Mouse (Mus musculus) stomach, embryonic 15.5 days (tissue): ENCODE results near the gene Lsg1. TPM values are rescaled to one million over a fixed set of nuclear protein-coding genes. Genes with fewer than 3 reads are reported as not detected.

Source experiments
- ATAC-seq: fragments of 200-750 bp; cut with Nextera tagmentation; 2 replicates; pipeline ENCODE4 v1.8.0; 2017; ENCODE audit warnings: low read depth, moderate number of reproducible peaks, moderate TSS enrichment; ENCODE audit not compliant: insufficient read depth, low FRiP score
- H3K27ac ChIP-seq: fragments of 300-500 bp; sonication (generic); 2 replicates; pipeline ENCODE4 v1.5.1; 2015; ENCODE audit warnings: mild to moderate bottlenecking, inconsistent platforms
- H3K27me3 ChIP-seq: fragments of 300-500 bp; sonication (generic); replicated peaks from 2 replicates; pipeline ENCODE4 v1.6.1; 2015; ENCODE audit warnings: inconsistent platforms
- H3K36me3 ChIP-seq: fragments of 300-500 bp; sonication (generic); 2 replicates; pipeline ENCODE4 v1.6.1; 2015; ENCODE audit warnings: inconsistent platforms
- H3K4me1 ChIP-seq: fragments of 300-500 bp; sonication (generic); 2 replicates; pipeline ENCODE4 v1.6.1; 2015; ENCODE audit warnings: inconsistent platforms
- H3K4me2 ChIP-seq: fragments of 300-500 bp; sonication (generic); 2 replicates; pipeline ENCODE4 v1.6.1; 2015; ENCODE audit warnings: mild to moderate bottlenecking, inconsistent platforms
- H3K4me3 ChIP-seq: fragments of 300-500 bp; sonication (generic); replicated peaks from 2 replicates; pipeline ENCODE4 v1.5.1; 2015; ENCODE audit warnings: inconsistent platforms
- H3K9ac ChIP-seq: fragments of 300-500 bp; sonication (generic); 2 replicates; pipeline ENCODE4 v1.6.1; 2015; ENCODE audit warnings: inconsistent platforms
- H3K9me3 ChIP-seq: fragments of 300-500 bp; sonication (generic); 2 replicates; pipeline ENCODE4 v1.6.1; 2016; ENCODE audit warnings: inconsistent platforms
- WGBS: fragments of 180-500 bp; shearing (Covaris S2); methylation state at CpG from one replicate; pipeline ENCODE4 v1.1.7; 2015; 5-methylcytosine and 5-hydroxymethylcytosine counted together
- polyA plus RNA-seq: library from polyadenylated mRNA; unstranded; fragments of >200 nt; fragmentation: Nextera tagmentation; extraction: Ambion mirVana; gene quantifications from 2 replicates; pipeline ENCODE4 v1.2.1, GENCODE M21; 2015

Gene Lsg1
- polyA plus RNA-seq, 1 experiment from 2014 or later, result 56.1 TPM

- Histone ChIP-seq H3K27ac (no peak overlapping the region), H3K9ac (no peak overlapping the region), H3K27me3 (no peaks in the 10 kb centered on the region), H3K4me1 (no peaks in the 10 kb centered on the region), H3K4me3 (no peak overlapping the region), H3K9me3 (no peaks in the 10 kb centered on the region), H3K36me3 (no peaks in the 10 kb centered on the region), H3K4me2 (no peak overlapping the region)
- no peak for ATAC-seq
- WGBS, result 90% methylated on average over 9 of the region's 9 CpGs
Observed at GRCm38 (mm10) chr16:30543386-30543785, 44.0 kb downstream of the Lsg1 start.

GRCm38 (mm10) chr16:30542826-30543225 lies 44.6 kb downstream of the Lsg1 start:
- ATAC-seq, result no peak
- H3K4me2 ChIP-seq, result no peak overlapping the region
- H3K36me3 ChIP-seq, result no peaks in the 10 kb centered on the region
- H3K27ac ChIP-seq, result no peak overlapping the region
- H3K9me3 ChIP-seq, result no peaks in the 10 kb centered on the region
- H3K9ac ChIP-seq, result no peak overlapping the region
- no peak overlapping the region for H3K4me3 ChIP-seq
- WGBS, result 75% methylated on average over 6 of the region's 6 CpGs
- H3K27me3 ChIP-seq, result no peaks in the 10 kb centered on the region
- no peaks in the 10 kb centered on the region for H3K4me1 ChIP-seq

GRCm38 (mm10) chr16:30540107-30541001 lies 47.0 kb downstream of the Lsg1 start:
- ATAC-seq, result no peak
- Histone ChIP-seq H3K9ac (no peak overlapping the region), H3K27me3 (no peaks in the 10 kb centered on the region), H3K27ac (no peak overlapping the region), H3K4me3 (no peak overlapping the region), H3K4me2 (0 out of 2 replicates have a peak overlapping the region, but pooled peaks have one; percentile 17), H3K4me1 (peaks cover 3% of the 10 kb centered on the region; the same call in 1 of the 2 replicates), H3K36me3 (no peaks in the 10 kb centered on the region), H3K9me3 (no peaks in the 10 kb centered on the region)
- 68% methylated on average over 20 of the region's 20 CpGs for WGBS

DNA sequence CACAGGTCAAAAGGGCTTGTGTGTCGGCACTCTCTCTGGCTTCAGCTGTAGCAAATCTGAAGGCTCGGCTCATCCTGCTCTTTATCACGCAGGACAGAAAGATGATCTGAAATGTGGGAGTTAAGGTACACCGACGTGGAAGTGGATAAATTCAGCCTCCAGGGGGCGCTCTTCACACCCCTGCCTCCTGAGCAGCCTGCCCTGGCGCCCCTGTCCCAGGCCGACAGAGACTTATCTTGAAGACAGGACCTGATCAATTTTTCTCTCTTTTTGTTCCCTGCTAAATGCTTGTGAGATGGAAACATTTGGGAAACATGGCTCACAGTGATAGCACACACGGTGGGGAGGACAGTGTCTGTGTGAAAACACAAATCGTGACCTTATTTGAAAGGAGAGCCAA lies 48.0 kb downstream of the Lsg1 start:
- Histone ChIP-seq H3K27ac (no peak overlapping the region), H3K4me2 (no peak overlapping the region), H3K9ac (no peak overlapping the region), H3K9me3 (no peaks in the 10 kb centered on the region), H3K36me3 (no peaks in the 10 kb centered on the region), H3K4me1 (peaks cover 3% of the 10 kb centered on the region; the same call in 1 of the 2 replicates), H3K27me3 (no peaks in the 10 kb centered on the region), H3K4me3 (no peak overlapping the region)
- 29% methylated on average over 10 of the region's 10 CpGs for whole genome bisulfite sequencing
- no peak for ATAC-seq

DNA sequence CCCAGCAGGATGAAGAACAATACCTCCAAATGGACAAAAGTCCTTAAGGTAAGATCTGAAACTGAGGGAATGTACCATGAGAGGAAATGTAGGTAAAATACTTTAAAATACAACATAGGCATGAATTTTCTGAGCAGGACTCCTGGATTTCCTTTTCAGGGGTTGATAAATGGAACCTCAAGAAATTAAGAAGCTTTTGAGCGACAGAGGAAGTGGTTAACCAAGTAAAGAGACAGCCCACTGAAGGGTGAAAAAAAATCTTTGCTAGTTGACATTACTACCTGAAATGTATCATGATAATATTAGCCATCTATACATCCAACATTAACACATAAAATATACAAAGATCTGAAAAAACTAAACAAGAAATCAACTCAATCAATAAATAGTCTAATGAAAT lies 52.3 kb downstream of the Lsg1 start:
- no peaks in the 10 kb centered on the region for H3K27me3 ChIP-seq
- H3K9ac ChIP-seq, result no peak overlapping the region
- H3K9me3 ChIP-seq, result no peaks in the 10 kb centered on the region
- H3K4me3 ChIP-seq, result no peak overlapping the region
- no peaks in the 10 kb centered on the region for H3K36me3 ChIP-seq
- no peak for ATAC-seq
- no peak overlapping the region for H3K27ac ChIP-seq
- WGBS, result 81% methylated on average over 1 of the region's 1 CpGs
- H3K4me1 ChIP-seq, result peaks cover 3% of the 10 kb centered on the region; the same call in 1 of the 2 replicates
- H3K4me2 ChIP-seq, result no peak overlapping the region

DNA sequence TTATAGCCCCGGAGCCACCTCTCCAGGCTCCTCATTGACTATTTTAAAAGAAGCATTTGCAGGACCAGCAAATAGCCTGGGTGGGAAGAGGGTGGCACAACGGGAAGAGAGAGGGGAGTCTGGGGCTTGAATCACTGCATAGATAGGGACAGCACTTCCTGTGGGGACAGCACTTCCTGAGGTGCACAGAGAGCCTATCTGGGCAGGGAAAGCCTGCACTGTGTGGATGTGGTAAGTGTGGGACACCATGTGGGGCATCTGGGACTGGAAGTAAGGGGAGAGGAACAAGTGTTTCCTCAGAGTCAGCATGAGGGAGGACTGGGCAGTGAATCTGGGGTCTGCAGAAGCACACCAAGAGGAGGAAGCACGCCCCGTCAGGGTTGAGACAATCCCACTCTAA lies 53.8 kb downstream of the Lsg1 start:
- 60% methylated on average over 4 of the region's 4 CpGs for WGBS
- no peak for ATAC-seq
- Histone ChIP-seq H3K4me3 (no peak overlapping the region), H3K4me2 (no peak overlapping the region), H3K9me3 (no peaks in the 10 kb centered on the region), H3K9ac (no peak overlapping the region), H3K36me3 (0 out of 2 replicates have a peak, but pooled peaks cover 3% of the 10 kb centered on the region), H3K27me3 (no peaks in the 10 kb centered on the region), H3K4me1 (peaks cover 3% of the 10 kb centered on the region; the same call in 1 of the 2 replicates), H3K27ac (no peak overlapping the region)

- Histone ChIP-seq H3K9me3 (no peaks in the 10 kb centered on the region), H3K27me3 (no peaks in the 10 kb centered on the region), H3K27ac (no peak overlapping the region), H3K4me2 (no peak overlapping the region), H3K36me3 (0 out of 2 replicates have a peak, but pooled peaks cover 3% of the 10 kb centered on the region), H3K4me3 (no peak overlapping the region), H3K9ac (no peak overlapping the region), H3K4me1 (peaks cover 3% of the 10 kb centered on the region; the same call in 1 of the 2 replicates)
- WGBS, result 42% methylated on average over 1 of the region's 1 CpGs
- no peak for ATAC-seq
Observed at GRCm38 (mm10) chr16:30532929-30533328, 54.5 kb downstream of the Lsg1 start.

GRCm38 (mm10) chr16:30531761-30532406 lies 55.5 kb downstream of the Lsg1 start:
- Histone ChIP-seq H3K27me3 (no peaks in the 10 kb centered on the region), H3K4me3 (no peak overlapping the region), H3K4me1 (peaks cover 3% of the 10 kb centered on the region; the same call in 1 of the 2 replicates), H3K4me2 (no peak overlapping the region; the same call in 1 of the 2 replicates), H3K9me3 (no peaks in the 10 kb centered on the region), H3K9ac (no peak overlapping the region), H3K36me3 (0 out of 2 replicates have a peak, but pooled peaks cover 3% of the 10 kb centered on the region), H3K27ac (no peak overlapping the region)
- ATAC-seq, result no peak
- WGBS, result 35% methylated on average over 20 of the region's 20 CpGs

DNA sequence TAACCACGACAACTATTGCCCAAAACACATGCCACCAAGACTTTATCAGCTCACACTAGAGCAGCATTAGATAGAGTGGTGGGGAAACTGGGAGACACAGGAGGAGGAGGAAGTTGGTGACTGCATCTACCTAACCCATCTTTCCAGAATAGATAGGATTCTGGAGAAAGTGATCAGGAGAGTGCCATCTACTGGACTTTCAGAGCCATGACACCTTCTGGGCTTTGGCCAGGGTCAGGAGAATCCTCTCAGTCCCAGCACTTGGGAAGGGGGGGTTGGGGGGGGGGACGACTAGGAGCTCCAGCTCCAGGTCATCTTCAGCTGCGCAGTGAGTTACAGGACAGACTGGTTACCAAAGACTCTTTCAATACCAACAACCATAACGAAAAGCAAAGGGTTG lies 56.6 kb downstream of the Lsg1 start:
- no peak for ATAC-seq
- Histone ChIP-seq H3K4me3 (no peak overlapping the region), H3K4me2 (no peak overlapping the region), H3K27me3 (no peaks in the 10 kb centered on the region), H3K9me3 (no peaks in the 10 kb centered on the region), H3K9ac (no peak overlapping the region), H3K4me1 (no peaks in the 10 kb centered on the region), H3K27ac (no peak overlapping the region), H3K36me3 (0 out of 2 replicates have a peak, but pooled peaks cover 3% of the 10 kb centered on the region)
- WGBS, result 56% methylated on average over 4 of the region's 4 CpGs

GRCm38 (mm10) chr16:30528386-30528785 lies 59.0 kb downstream of the Lsg1 start:
- no peak overlapping the region for H3K27ac ChIP-seq
- H3K4me1 ChIP-seq, result no peaks in the 10 kb centered on the region
- no peak overlapping the region for H3K4me2 ChIP-seq
- H3K4me3 ChIP-seq, result no peak overlapping the region
- H3K9ac ChIP-seq, result no peak overlapping the region
- ATAC-seq, result no peak
- no peaks in the 10 kb centered on the region for H3K9me3 ChIP-seq
- 78% methylated on average over 8 of the region's 8 CpGs for WGBS
- H3K27me3 ChIP-seq, result no peaks in the 10 kb centered on the region
- H3K36me3 ChIP-seq, result 0 out of 2 replicates have a peak, but pooled peaks cover 3% of the 10 kb centered on the region

DNA sequence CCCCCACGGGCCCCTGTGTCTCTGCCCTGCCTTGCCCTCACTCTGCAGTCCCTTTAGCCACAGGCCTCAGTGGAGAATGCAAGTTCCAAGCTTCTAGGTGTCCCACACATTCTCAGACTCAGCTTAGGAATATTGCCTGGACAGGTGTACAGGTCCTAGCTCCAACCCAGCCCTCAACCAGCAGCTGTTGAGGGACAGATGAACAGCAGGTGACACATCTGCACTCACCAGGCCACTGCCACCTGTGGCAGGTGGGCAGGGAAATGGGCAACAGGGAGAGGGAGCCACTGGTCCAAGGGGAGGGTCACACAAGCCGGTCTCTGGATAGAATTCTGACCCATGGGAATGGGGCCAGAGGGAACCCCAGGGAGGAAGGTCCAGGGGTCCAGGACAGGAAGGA lies 59.5 kb downstream of the Lsg1 start:
- H3K36me3 ChIP-seq, result 0 out of 2 replicates have a peak, but pooled peaks cover 3% of the 10 kb centered on the region
- no peak overlapping the region for H3K4me3 ChIP-seq
- 68% methylated on average over 2 of the region's 2 CpGs for WGBS
- no peak overlapping the region for H3K4me2 ChIP-seq
- H3K4me1 ChIP-seq, result no peaks in the 10 kb centered on the region
- no peak for ATAC-seq
- no peak overlapping the region for H3K9ac ChIP-seq
- H3K27ac ChIP-seq, result no peak overlapping the region
- H3K27me3 ChIP-seq, result no peaks in the 10 kb centered on the region
- no peaks in the 10 kb centered on the region for H3K9me3 ChIP-seq

GRCm38 (mm10) chr16:30525756-30526155 lies 61.6 kb downstream of the Lsg1 start:
- ATAC-seq, result no peak
- H3K9ac ChIP-seq, result no peak overlapping the region

More at GRCm38 (mm10) chr16:30525756-30526155, 61.6 kb downstream of the Lsg1 start:
- Histone ChIP-seq H3K4me2 (no peak overlapping the region), H3K36me3 (0 out of 2 replicates have a peak, but pooled peaks cover 3% of the 10 kb centered on the region), H3K9me3 (no peaks in the 10 kb centered on the region), H3K27me3 (no peaks in the 10 kb centered on the region), H3K27ac (no peak overlapping the region), H3K4me3 (no peak overlapping the region), H3K4me1 (no peaks in the 10 kb centered on the region)
- 74% methylated on average over 14 of the region's 14 CpGs for WGBS
